Mouse (Mus musculus) hindbrain, embryonic 12.5 days (tissue): Measurements from ENCODE around the gene Klk12. TPM values are rescaled to one million over a fixed set of nuclear protein-coding genes. Genes with fewer than 3 reads are reported as not detected.

Source experiments
- ATAC-seq: fragments of 200-750 bp; cut with Nextera tagmentation; 2 replicates; pipeline ENCODE4 v1.8.0; 2017; ENCODE audit warnings: moderate TSS enrichment; ENCODE audit not compliant: low FRiP score
- H3K27ac ChIP-seq: fragments of 300-500 bp; sonication (generic); 2 replicates; pipeline ENCODE4 v1.5.1; 2016; ENCODE audit warnings: mild to moderate bottlenecking
- H3K27me3 ChIP-seq: fragments of 300-500 bp; sonication (generic); 2 replicates; pipeline ENCODE4 v1.6.1; 2016; ENCODE audit warnings: mild to moderate bottlenecking
- H3K36me3 ChIP-seq: fragments of 300-500 bp; sonication (generic); 2 replicates; pipeline ENCODE4 v1.6.1; 2016; ENCODE audit warnings: mild to moderate bottlenecking
- H3K4me1 ChIP-seq: fragments of 300-500 bp; sonication (generic); 2 replicates; pipeline ENCODE4 v1.6.1; 2016
- H3K4me2 ChIP-seq: fragments of 300-500 bp; sonication (generic); replicated peaks from 2 replicates; pipeline ENCODE4 v1.6.1; 2016; ENCODE audit warnings: mild to moderate bottlenecking
- H3K4me3 ChIP-seq: fragments of 300-500 bp; sonication (generic); 2 replicates; pipeline ENCODE4 v1.5.1; 2016; ENCODE audit warnings: mild to moderate bottlenecking
- H3K9ac ChIP-seq: fragments of 300-500 bp; sonication (generic); 2 replicates; pipeline ENCODE4 v1.6.1; 2016; ENCODE audit warnings: mild to moderate bottlenecking, moderate library complexity
- H3K9me3 ChIP-seq: fragments of 300-500 bp; sonication (generic); replicated peaks from 2 replicates; pipeline ENCODE4 v1.6.1; 2016; ENCODE audit warnings: mild to moderate bottlenecking
- whole genome bisulfite sequencing: fragments of 180-500 bp; shearing (Covaris S2); methylation state at CpG from one replicate; pipeline ENCODE4 v1.1.7; 2016; 5-methylcytosine and 5-hydroxymethylcytosine counted together
- polyA plus RNA-seq: library from polyadenylated mRNA; unstranded; fragments of >200 nt; fragmentation: Nextera tagmentation; extraction: Ambion mirVana; gene quantifications from 2 replicates; pipeline ENCODE4 v1.2.1, GENCODE M21; 2016

Gene Klk12
- polyA plus RNA-seq, 1 experiment from 2014 or later, result not detected

DNA sequence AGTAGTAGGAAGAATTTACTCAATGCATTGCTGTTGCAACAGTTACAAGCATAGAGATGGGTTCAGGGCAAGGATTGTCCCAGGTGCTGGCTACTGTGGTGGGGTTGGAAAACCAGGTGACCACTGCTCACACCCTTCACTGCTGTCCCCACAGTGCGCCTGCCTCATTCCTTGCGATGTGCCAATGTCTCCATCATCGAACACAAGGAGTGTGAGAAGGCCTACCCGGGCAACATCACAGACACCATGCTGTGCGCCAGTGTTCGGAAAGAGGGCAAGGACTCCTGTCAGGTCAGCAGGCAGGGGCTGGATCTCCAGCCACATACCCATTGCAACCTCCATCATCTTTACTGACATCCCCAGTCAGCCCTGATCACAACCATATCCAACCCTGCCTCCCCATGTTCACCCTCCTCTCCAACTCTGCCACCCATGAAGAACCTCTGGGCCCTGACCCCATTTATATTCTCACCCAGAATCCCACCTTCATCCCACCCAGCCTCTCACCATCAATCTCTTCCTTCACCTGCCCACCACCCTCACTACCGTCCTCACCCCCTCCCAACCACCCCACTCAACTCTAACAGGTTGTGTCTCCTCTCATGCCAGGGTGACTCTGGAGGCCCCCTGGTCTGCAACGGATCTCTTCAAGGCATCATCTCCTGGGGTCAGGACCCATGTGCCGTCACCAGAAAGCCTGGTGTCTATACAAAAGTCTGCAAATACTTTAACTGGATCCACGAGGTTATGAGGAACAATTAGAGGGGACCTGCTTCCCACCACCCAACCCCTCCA is 9.7 kb downstream of the Klk12 start:
- Histone ChIP-seq H3K36me3 (no peaks in the 10 kb centered on the region), H3K4me1 (peaks cover 7% of the 10 kb centered on the region), H3K4me3 (no peak overlapping the region), H3K27ac (no peak overlapping the region), H3K27me3 (peaks cover 5% of the 10 kb centered on the region), H3K4me2 (no peak overlapping the region), H3K9ac (no peak overlapping the region), H3K9me3 (no peaks in the 10 kb centered on the region)
- WGBS, result 90% methylated on average over 10 of the region's 10 CpGs
- no peak for ATAC-seq

GRCm38 (mm10) chr7:43780241-43780640 is 11.5 kb downstream of the Klk12 start:
- no peak overlapping the region for H3K4me3 ChIP-seq
- H3K9ac ChIP-seq, result no peak overlapping the region
- H3K36me3 ChIP-seq, result no peaks in the 10 kb centered on the region
- H3K27me3 ChIP-seq, result peaks cover 13% of the 10 kb centered on the region
- no peaks in the 10 kb centered on the region for H3K9me3 ChIP-seq
- WGBS, result 67% methylated on average over 6 of the region's 6 CpGs
- H3K4me2 ChIP-seq, result no peak overlapping the region
- peaks cover 7% of the 10 kb centered on the region for H3K4me1 ChIP-seq
- no peak overlapping the region for H3K27ac ChIP-seq
- no peak for ATAC-seq

- Histone ChIP-seq H3K9me3 (no peaks in the 10 kb centered on the region), H3K27ac (no peak within 1 kb of the TSS), H3K4me2 (no peak within 1 kb of the TSS), H3K4me1 (peaks cover 7% of the 10 kb centered on the region), H3K4me3 (no peak within 1 kb of the TSS), H3K27me3 (peaks cover 13% of the 10 kb centered on the region), H3K36me3 (no peaks in the 10 kb centered on the region), H3K9ac (no peak within 1 kb of the TSS)
- ATAC-seq, result no peak
- WGBS, result 58% methylated on average over 5 of the region's 5 CpGs
These were observed 12.0 kb downstream of the Klk12 start, which contains the start of gene Klk10 for GRCm38 (mm10) chr7:43780746-43781145. TSS of gene Klk10 (plus strand) at chr7:43781035.

DNA sequence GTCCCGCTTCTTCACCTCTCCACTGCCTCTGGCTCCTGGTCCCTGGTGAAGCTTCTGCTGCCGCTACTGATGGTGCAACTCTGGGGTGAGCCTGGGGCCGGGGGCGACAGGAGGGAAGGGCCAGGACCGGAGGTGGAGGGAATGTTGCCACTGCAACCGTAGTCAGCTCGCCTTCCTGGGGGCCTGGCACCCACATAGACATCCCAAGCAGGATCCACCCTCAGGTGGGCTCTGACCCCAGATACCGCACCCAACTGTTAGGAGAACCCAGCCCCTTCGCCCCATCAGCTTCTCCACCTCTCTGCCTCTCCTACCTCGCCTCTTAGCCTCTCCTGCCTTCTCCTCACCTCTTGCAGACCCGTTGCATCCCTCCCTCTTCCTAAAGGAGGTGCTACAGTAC is 12.8 kb downstream of the Klk12 start:
- H3K9ac ChIP-seq, result no peak overlapping the region
- 86% methylated on average over 11 of the region's 11 CpGs for WGBS
- no peak for ATAC-seq
- H3K4me1 ChIP-seq, result peaks cover 7% of the 10 kb centered on the region
- H3K4me2 ChIP-seq, result no peak overlapping the region
- no peak overlapping the region for H3K4me3 ChIP-seq
- peaks cover 13% of the 10 kb centered on the region for H3K27me3 ChIP-seq
- H3K27ac ChIP-seq, result no peak overlapping the region
- H3K36me3 ChIP-seq, result no peaks in the 10 kb centered on the region
- no peaks in the 10 kb centered on the region for H3K9me3 ChIP-seq

- Histone ChIP-seq H3K27ac (no peak overlapping the region), H3K27me3 (peaks cover 13% of the 10 kb centered on the region), H3K4me2 (peak overlapping the region; percentile 68), H3K4me3 (peak overlapping the region; percentile 27), H3K36me3 (no peaks in the 10 kb centered on the region), H3K9me3 (no peaks in the 10 kb centered on the region), H3K4me1 (peaks cover 7% of the 10 kb centered on the region), H3K9ac (peak overlapping the region; percentile 56; the same call in 1 of the 2 replicates)
- ATAC-seq, result peak; percentile 77
- 9% methylated on average over 36 of the region's 36 CpGs for WGBS
These were observed 13.9 kb downstream of the Klk12 start for GRCm38 (mm10) chr7:43782275-43783265.

DNA sequence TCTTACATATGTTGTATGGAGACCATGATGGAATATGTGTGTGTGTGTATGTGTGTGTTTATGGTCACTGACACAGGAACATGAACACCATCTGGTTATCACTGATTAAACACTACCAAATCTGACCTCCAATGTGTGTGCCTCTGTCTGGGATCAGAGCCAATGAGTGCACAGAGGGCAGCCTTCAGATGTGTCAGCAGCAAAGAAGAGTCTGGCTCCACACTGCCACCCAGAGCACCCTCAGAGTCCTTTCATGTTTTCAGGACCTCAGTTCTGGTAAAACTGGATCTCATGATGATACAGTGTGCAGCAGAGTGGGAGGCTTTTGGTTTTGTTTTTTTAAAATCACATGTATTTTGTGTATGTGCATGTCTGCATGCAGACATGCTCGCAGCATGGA is 16.6 kb downstream of the Klk12 start:
- peaks cover 13% of the 10 kb centered on the region for H3K27me3 ChIP-seq

GRCm38 (mm10) chr7:43788096-43788495 is 19.4 kb downstream of the Klk12 start:
- H3K36me3 ChIP-seq, result no peaks in the 10 kb centered on the region
- no peak for ATAC-seq
- no peaks in the 10 kb centered on the region for H3K9me3 ChIP-seq
- 73% methylated on average over 3 of the region's 3 CpGs for WGBS
- H3K4me1 ChIP-seq, result no peaks in the 10 kb centered on the region
- no peak overlapping the region for H3K4me2 ChIP-seq
- H3K27me3 ChIP-seq, result peaks cover 11% of the 10 kb centered on the region
- H3K4me3 ChIP-seq, result no peak overlapping the region
- no peak overlapping the region for H3K9ac ChIP-seq
- no peak overlapping the region for H3K27ac ChIP-seq

More for the DNA sequence above, 16.6 kb downstream of the Klk12 start:
- H3K36me3 ChIP-seq, result no peaks in the 10 kb centered on the region
- ATAC-seq, result no peak
- WGBS, result 92% methylated on average over 1 of the region's 1 CpGs
- H3K4me3 ChIP-seq, result no peak overlapping the region
- H3K27ac ChIP-seq, result no peak overlapping the region
- H3K4me1 ChIP-seq, result peaks cover 7% of the 10 kb centered on the region
- no peak overlapping the region for H3K9ac ChIP-seq
- H3K9me3 ChIP-seq, result no peaks in the 10 kb centered on the region
- no peak overlapping the region for H3K4me2 ChIP-seq

DNA sequence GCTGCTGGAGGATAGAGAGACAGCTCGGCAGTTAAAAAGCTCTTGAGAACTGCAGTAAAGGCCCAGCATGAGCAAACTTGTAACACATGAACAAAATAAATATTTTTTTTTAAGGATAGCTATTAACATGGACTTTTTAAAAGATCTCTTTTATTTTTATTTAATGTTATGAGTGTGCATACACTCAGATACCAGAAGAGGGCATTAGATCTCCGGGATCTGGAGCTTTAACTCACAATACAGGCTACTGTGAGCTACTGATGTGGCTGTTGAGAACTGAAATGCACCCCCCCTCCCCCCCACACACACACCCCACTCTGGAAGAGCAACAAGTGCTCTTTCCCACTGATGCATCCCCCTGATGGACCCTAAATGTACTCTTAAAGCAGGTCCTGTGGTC is 20.6 kb downstream of the Klk12 start:
- no peak overlapping the region for H3K4me3 ChIP-seq
- H3K27me3 ChIP-seq, result 0 out of 2 replicates have a peak, but pooled peaks cover under 1% of the 10 kb centered on the region
- H3K9ac ChIP-seq, result no peak overlapping the region
- no peak overlapping the region for H3K27ac ChIP-seq
- H3K9me3 ChIP-seq, result no peaks in the 10 kb centered on the region
- no peak overlapping the region for H3K4me2 ChIP-seq
- WGBS, result 69% methylated on average over 2 of the region's 2 CpGs
- no peak for ATAC-seq
- no peaks in the 10 kb centered on the region for H3K4me1 ChIP-seq
- H3K36me3 ChIP-seq, result no peaks in the 10 kb centered on the region

DNA sequence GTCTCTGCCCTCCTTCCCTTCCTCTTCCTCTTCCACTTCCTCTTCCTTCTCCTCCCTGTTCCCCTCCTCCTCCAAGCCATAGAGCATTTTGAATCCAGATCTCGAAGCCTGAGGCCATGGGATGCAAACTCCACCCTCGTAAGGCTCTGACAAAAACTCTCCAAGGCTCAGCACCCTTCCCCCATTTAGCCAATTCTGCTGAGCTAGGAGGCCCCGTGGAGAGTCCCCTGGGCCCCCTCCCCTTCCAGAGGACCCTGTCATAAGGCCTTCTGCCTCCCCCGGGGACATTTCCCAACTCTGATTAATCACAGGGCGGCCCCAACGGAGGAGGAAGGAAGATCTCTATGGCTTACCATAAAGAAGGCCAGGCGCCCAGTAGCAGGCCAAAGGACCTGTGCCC is 22.9 kb downstream of the Klk12 start, which contains the start of gene Klk9:
Gene Klk9 (plus strand): TSS at position 301 of the 400 bp plus-strand sequence.
- no peak within 1 kb of the TSS for H3K4me3 ChIP-seq
- no peaks in the 10 kb centered on the region for H3K9me3 ChIP-seq
- no peak within 1 kb of the TSS for H3K27ac ChIP-seq
- 70% methylated on average over 7 of the region's 7 CpGs for WGBS
- no peaks in the 10 kb centered on the region for H3K36me3 ChIP-seq
- no peak within 1 kb of the TSS for H3K9ac ChIP-seq
- 0 out of 2 replicates have a peak, but pooled peaks cover 4% of the 10 kb centered on the region for H3K4me1 ChIP-seq
- H3K27me3 ChIP-seq, result peaks cover 16% of the 10 kb centered on the region
- no peak for ATAC-seq
- H3K4me2 ChIP-seq, result no peak within 1 kb of the TSS

DNA sequence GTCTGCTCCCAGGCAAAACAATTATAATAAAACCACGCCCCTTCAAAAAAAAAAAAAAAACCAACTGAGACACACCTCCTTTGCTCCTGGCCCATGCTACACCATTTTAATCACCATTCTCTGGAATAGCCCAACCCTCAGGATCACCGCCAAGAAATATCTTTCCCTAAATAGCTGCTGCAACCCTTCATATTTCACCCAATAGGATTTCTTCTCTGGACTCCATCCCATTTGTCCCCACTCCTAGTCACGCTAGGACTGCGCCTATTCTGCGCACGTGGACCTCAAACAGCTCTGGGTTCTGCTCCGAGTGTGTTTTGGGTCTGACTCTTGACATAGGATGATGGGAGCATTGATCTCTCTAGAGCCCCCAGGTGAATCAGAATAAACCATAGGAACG is 27.7 kb downstream of the Klk12 start:
- Histone ChIP-seq H3K4me2 (peak overlapping the region; percentile 59), H3K9ac (no peak overlapping the region), H3K4me3 (peak overlapping the region; percentile 36; the same call in 1 of the 2 replicates), H3K36me3 (no peaks in the 10 kb centered on the region), H3K27ac (no peak overlapping the region), H3K27me3 (peaks cover 40% of the 10 kb centered on the region), H3K4me1 (0 out of 2 replicates have a peak, but pooled peaks cover 9% of the 10 kb centered on the region), H3K9me3 (no peaks in the 10 kb centered on the region)
- no peak for ATAC-seq
- WGBS, result 8% methylated on average over 8 of the region's 8 CpGs

GRCm38 (mm10) chr7:43797333-43797769 is 28.7 kb downstream of the Klk12 start, which contains the start of gene Klk8:
TSS of gene Klk8 (plus strand) at chr7:43797577.
- peak within 1 kb of the TSS; percentile 27 for H3K9ac ChIP-seq
- peak within 1 kb of the TSS; percentile 36 for H3K4me3 ChIP-seq
- no peaks in the 10 kb centered on the region for H3K36me3 ChIP-seq
- H3K27me3 ChIP-seq, result peaks cover 40% of the 10 kb centered on the region
- 0 out of 2 replicates have a peak, but pooled peaks cover 9% of the 10 kb centered on the region for H3K4me1 ChIP-seq
- no peak within 1 kb of the TSS for H3K27ac ChIP-seq
- H3K4me2 ChIP-seq, result peak within 1 kb of the TSS; percentile 59
- H3K9me3 ChIP-seq, result no peaks in the 10 kb centered on the region
- under 1% methylated on average over 28 of the region's 28 CpGs for WGBS
- ATAC-seq, result 0 out of 2 replicates have a peak, but pooled peaks have one; percentile 39
